Mouse (Mus musculus) MEL (cell line): ENCODE measurements at regions not wholly inside any gene's neighbourhood (a gene's known extent, or its start where the extent isn't known, plus 50 kb on each side); places are given as distances from the start of the nearest gene placed in this dataset.

Source experiments
- CTCF ChIP-seq, 3 experiments: IDR thresholded peaks in 2 of 3; conservative IDR thresholded peaks in 1 of 3; 2 replicates each; pipeline ENCODE4 v1.5.1; 2011 to 2012; ENCODE audit warnings: low read length in 3 of 3, low read depth in 2 of 3, mild to moderate bottlenecking in 2 of 3, improper control_type of control experiment in 1 of 3, inconsistent platforms in 1 of 3, mixed read lengths in 1 of 3, moderate library complexity in 1 of 3; ENCODE audit not compliant: control insufficient read depth in 1 of 3, insufficient read depth in 1 of 3, poor library complexity in 1 of 3, severe bottlenecking in 1 of 3
- EP300 ChIP-seq, 2 experiments: IDR thresholded peaks; 2 replicates each; pipeline ENCODE4 v1.6.1; 2011; ENCODE audit warnings: improper control_type of control experiment in 2 of 2, low read length in 2 of 2, low read depth in 1 of 2, mild to moderate bottlenecking in 1 of 2
- GATA1 ChIP-seq: IDR thresholded peaks from 2 replicates; pipeline ENCODE4 v1.6.1; 2011; ENCODE audit warnings: low read depth, low read length, improper control_type of control experiment
- KAT2A ChIP-seq: conservative IDR thresholded peaks from 2 replicates; pipeline ENCODE4 v1.6.1; 2012; ENCODE audit warnings: low read depth, low read length, improper control_type of control experiment, inconsistent platforms
- MAX ChIP-seq: IDR thresholded peaks from 2 replicates; pipeline ENCODE4 v1.6.1; 2011; ENCODE audit warnings: low read length, improper control_type of control experiment
- MAZ ChIP-seq: IDR thresholded peaks from 2 replicates; pipeline ENCODE4 v1.6.1; 2012; ENCODE audit warnings: low read depth, mild to moderate bottlenecking, inconsistent platforms, low read length, improper control_type of control experiment
- NELFE ChIP-seq: IDR thresholded peaks from 2 replicates; pipeline ENCODE4 v1.6.1; 2011; ENCODE audit warnings: low read depth, low read length, improper control_type of control experiment
- NRF1 ChIP-seq: IDR thresholded peaks from 2 replicates; pipeline ENCODE4 v1.6.1; 2014; ENCODE audit warnings: low read depth, mild to moderate bottlenecking, inconsistent platforms, low read length, improper control_type of control experiment, moderate library complexity; ENCODE audit not compliant: poor library complexity, insufficient read depth, severe bottlenecking
- POLR2A ChIP-seq, 2 experiments: IDR thresholded peaks; 2 replicates each; pipeline ENCODE4 v1.6.1; 2011 to 2012; ENCODE audit warnings: low read length in 2 of 2, mild to moderate bottlenecking in 2 of 2, control low read depth in 1 of 2, improper control_type of control experiment in 1 of 2, low read depth in 1 of 2, moderate library complexity in 1 of 2; ENCODE audit not compliant: control insufficient read depth in 1 of 2, insufficient read depth in 1 of 2, poor library complexity in 1 of 2
- SMC3 ChIP-seq: IDR thresholded peaks from 2 replicates; pipeline ENCODE4 v1.6.1; 2011; ENCODE audit warnings: low read depth, low read length, improper control_type of control experiment
- USF1 ChIP-seq: IDR thresholded peaks from 2 replicates; pipeline ENCODE4 v1.6.1; 2014; ENCODE audit warnings: low read depth, mild to moderate bottlenecking, inconsistent platforms, low read length, improper control_type of control experiment, moderate library complexity
- ZKSCAN1 ChIP-seq: IDR thresholded peaks from 2 replicates; pipeline ENCODE4 v1.6.1; 2012; ENCODE audit warnings: low read depth, mild to moderate bottlenecking, inconsistent platforms, low read length, improper control_type of control experiment, moderate library complexity
- ZMIZ1 ChIP-seq: IDR thresholded peaks from 2 replicates; pipeline ENCODE4 v1.6.1; 2012; ENCODE audit warnings: low read depth, mild to moderate bottlenecking, inconsistent platforms, low read length, improper control_type of control experiment, moderate library complexity
- ZNF384 ChIP-seq: IDR thresholded peaks from 2 replicates; pipeline ENCODE4 v1.6.1; 2012; ENCODE audit warnings: low read depth, mild to moderate bottlenecking, inconsistent platforms, low read length, improper control_type of control experiment

- TF ChIP-seq CTCF (IDR thresholded peaks at IDR 0.05 in 2 of 3, conservative IDR thresholded peaks at IDR 0.05 in 1 of 3; ENCODE audit: control insufficient read depth in 1 of 3, insufficient read depth in 1 of 3, low read depth in 2 of 3, low read length in 3 of 3, poor library complexity in 1 of 3, severe bottlenecking in 1 of 3) (no peak), ZKSCAN1 (no peak), NELFE (no peak), ZMIZ1 (no peak), NRF1 (no peak), MAZ (no peak), ZNF384 (no peak), EP300 (IDR thresholded peaks at IDR 0.05; ENCODE audit: low read depth in 1 of 2, low read length in 2 of 2) (no peak), POLR2A (IDR thresholded peaks at IDR 0.05; ENCODE audit: control insufficient read depth in 1 of 2, insufficient read depth in 1 of 2, low read depth in 1 of 2, low read length in 2 of 2, poor library complexity in 1 of 2) (no peak), USF1 (no peak), GATA1 (no peak), MAX (no peak), KAT2A (no peak), SMC3 (no peak)
These were observed 199.5 kb downstream of the Pax1 start for GRCm38 (mm10) chr2:147561220-147561619.
